Mouse (Mus musculus) erythroblast, embryonic 14.5 days (primary cell): Measurements from ENCODE around the gene Itga2b. TPM values are rescaled to one million over a fixed set of nuclear protein-coding genes. Genes with fewer than 3 reads are reported as not detected.

Experiments
- H3K27me3 ChIP-seq: 2 replicates; pipeline ENCODE4 v1.6.1; 2012; ENCODE audit warnings: inconsistent platforms; ENCODE audit not compliant: control insufficient read depth
- H3K36me3 ChIP-seq: 2 replicates; pipeline ENCODE4 v1.6.1; 2012; ENCODE audit warnings: mild to moderate bottlenecking, inconsistent platforms; ENCODE audit not compliant: control insufficient read depth
- H3K4me1 ChIP-seq: 2 replicates; pipeline ENCODE4 v1.6.1; 2012; ENCODE audit warnings: inconsistent platforms; ENCODE audit not compliant: control insufficient read depth
- H3K4me3 ChIP-seq: replicated peaks from 2 replicates; pipeline ENCODE3; 2012; ENCODE audit warnings: moderate library complexity, mild to moderate bottlenecking, inconsistent platforms
- H3K9me3 ChIP-seq: 2 replicates; pipeline ENCODE4 v1.6.1; 2012; ENCODE audit warnings: low read length, inconsistent platforms, mixed read lengths; ENCODE audit not compliant: control insufficient read depth
- GATA1 ChIP-seq: IDR thresholded peaks from 2 replicates; pipeline ENCODE4 v1.6.1; 2012; ENCODE audit warnings: low read length, inconsistent platforms, mixed read lengths
- TAL1 ChIP-seq: IDR thresholded peaks from 3 replicates; pipeline ENCODE4 v1.6.1; 2012; ENCODE audit warnings: low read length, inconsistent platforms, mixed read lengths
- polyA plus RNA-seq: library from polyadenylated mRNA; stranded (reverse); fragments of >175 nt; gene quantifications from 2 replicates; pipeline ENCODE4 v1.2.3, GENCODE M21; 2012

Itga2b gene
- polyA plus RNA-seq, 1 experiment, result 1.7 TPM

- TF ChIP-seq TAL1 (no peak), GATA1 (no peak)
- peaks cover 12% of the 10 kb centered on the region; the same call in 1 of the 2 replicates for H3K36me3 ChIP-seq
- peaks cover 82% of the 10 kb centered on the region for H3K27me3 ChIP-seq
- H3K4me3 ChIP-seq, result no peak overlapping the region
- H3K9me3 ChIP-seq, result peaks cover 17% of the 10 kb centered on the region
- peaks cover 13% of the 10 kb centered on the region for H3K4me1 ChIP-seq
Observed at GRCm38 (mm10) chr11:102440255-102440654, 29.7 kb downstream of the Itga2b start.

- H3K27me3 ChIP-seq, result peaks cover 74% of the 10 kb centered on the region
- TF ChIP-seq GATA1, result no peak
- TF ChIP-seq TAL1, result no peak
- H3K36me3 ChIP-seq, result peaks cover 18% of the 10 kb centered on the region
- H3K9me3 ChIP-seq, result peaks cover 17% of the 10 kb centered on the region
- H3K4me1 ChIP-seq, result peaks cover 13% of the 10 kb centered on the region
- no peak overlapping the region for H3K4me3 ChIP-seq
Observed at GRCm38 (mm10) chr11:102439093-102440082, 30.5 kb downstream of the Itga2b start.

GRCm38 (mm10) chr11:102438212-102439092 is 31.5 kb downstream of the Itga2b start:
- Histone ChIP-seq H3K4me3 (peak overlapping the region; percentile 45), H3K4me1 (peaks cover 17% of the 10 kb centered on the region), H3K36me3 (peaks cover 20% of the 10 kb centered on the region), H3K27me3 (peaks cover 64% of the 10 kb centered on the region), H3K9me3 (peaks cover 17% of the 10 kb centered on the region)
- TF ChIP-seq GATA1 (no peak), TAL1 (no peak)

GRCm38 (mm10) chr11:102437120-102438061 is 32.5 kb downstream of the Itga2b start:
- peaks cover 17% of the 10 kb centered on the region for H3K9me3 ChIP-seq
- peaks cover 22% of the 10 kb centered on the region for H3K4me1 ChIP-seq
- peaks cover 20% of the 10 kb centered on the region for H3K36me3 ChIP-seq
- no peak for TF ChIP-seq GATA1
- TF ChIP-seq TAL1, result no peak
- H3K27me3 ChIP-seq, result peaks cover 65% of the 10 kb centered on the region
- H3K4me3 ChIP-seq, result peak overlapping the region; percentile 45

- Histone ChIP-seq H3K36me3 (peaks cover 20% of the 10 kb centered on the region), H3K4me3 (no peak overlapping the region), H3K4me1 (peaks cover 29% of the 10 kb centered on the region), H3K27me3 (peaks cover 69% of the 10 kb centered on the region), H3K9me3 (peaks cover 17% of the 10 kb centered on the region)
- TF ChIP-seq GATA1, result no peak
- TF ChIP-seq TAL1, result no peak
Observed at GRCm38 (mm10) chr11:102436471-102436790, 33.5 kb downstream of the Itga2b start.

GRCm38 (mm10) chr11:102435754-102436470 is 34.0 kb downstream of the Itga2b start:
- peaks cover 67% of the 10 kb centered on the region for H3K27me3 ChIP-seq
- peaks cover 17% of the 10 kb centered on the region for H3K9me3 ChIP-seq
- peaks cover 34% of the 10 kb centered on the region for H3K4me1 ChIP-seq
- H3K4me3 ChIP-seq, result no peak overlapping the region
- TF ChIP-seq GATA1 (no peak), TAL1 (no peak)
- peaks cover 20% of the 10 kb centered on the region for H3K36me3 ChIP-seq

- Histone ChIP-seq H3K4me1 (peaks cover 42% of the 10 kb centered on the region), H3K4me3 (no peak overlapping the region), H3K27me3 (peaks cover 62% of the 10 kb centered on the region), H3K36me3 (peaks cover 20% of the 10 kb centered on the region), H3K9me3 (peaks cover 17% of the 10 kb centered on the region)
- no peak for TF ChIP-seq TAL1
- TF ChIP-seq GATA1, result no peak
Observed at GRCm38 (mm10) chr11:102434816-102435705, 34.9 kb downstream of the Itga2b start.
